Mouse (Mus musculus) ES-E14 (cell line): ENCODE measurements at regions not wholly inside any gene's neighbourhood (a gene's known extent, or its start where the extent isn't known, plus 50 kb on each side); places are given as distances from the start of the nearest gene placed in this dataset.

Experiments
- DNase-seq: peaks from one replicate; pipeline ENCODE4 v3.0.0-alpha.2; 2013; ENCODE audit warnings: low read depth, low spot score
- H3K27ac ChIP-seq: 2 replicates; pipeline ENCODE4 v1.5.1; 2012; ENCODE audit warnings: low read depth, mild to moderate bottlenecking, low read length, moderate library complexity, mixed read lengths; ENCODE audit not compliant: poor library complexity, insufficient read depth, severe bottlenecking
- H3K36me3 ChIP-seq: 2 replicates; pipeline ENCODE4 v1.6.1; 2012; ENCODE audit warnings: mild to moderate bottlenecking, low read length, moderate library complexity, mixed read lengths; ENCODE audit not compliant: control insufficient read depth, poor library complexity, insufficient read depth, severe bottlenecking
- H3K4me1 ChIP-seq, 2 experiments: fragments of 150-350 bp in 1 of 2; sonication (generic) in 1 of 2; 2 replicates each; pipeline ENCODE4 v1.6.1; 2012; ENCODE audit warnings: low read length in 2 of 2, mild to moderate bottlenecking in 1 of 2, mixed read lengths in 1 of 2; ENCODE audit not compliant: control insufficient read depth in 2 of 2, insufficient read depth in 2 of 2, poor library complexity in 1 of 2
- H3K4me3 ChIP-seq, 2 experiments: fragments of 150-350 bp in 1 of 2; sonication (generic) in 1 of 2; 2 replicates each; pipeline ENCODE4 v1.5.1; 2012; ENCODE audit warnings: low read length in 2 of 2, low read depth in 1 of 2, mild to moderate bottlenecking in 1 of 2, mixed read lengths in 1 of 2; ENCODE audit not compliant: insufficient read depth in 1 of 2, poor library complexity in 1 of 2, severe bottlenecking in 1 of 2
- H3K9ac ChIP-seq: 2 replicates; pipeline ENCODE4 v1.6.1; 2012; ENCODE audit warnings: low read depth, mild to moderate bottlenecking, low read length, mixed read lengths; ENCODE audit not compliant: poor library complexity, insufficient read depth, severe bottlenecking
- H3K9me3 ChIP-seq: fragments of 150-350 bp; sonication (generic); 2 replicates; pipeline ENCODE4 v1.6.1; 2012; ENCODE audit warnings: low read depth, mild to moderate bottlenecking, low read length; ENCODE audit not compliant: control insufficient read depth, insufficient read depth
- CHD2 ChIP-seq: IDR thresholded peaks from 2 replicates; pipeline ENCODE4 v1.6.1; 2014; ENCODE audit warnings: mild to moderate bottlenecking, low read depth, low read length, inconsistent platforms
- HCFC1 ChIP-seq: IDR thresholded peaks from 2 replicates; pipeline ENCODE4 v1.6.1; 2012; ENCODE audit warnings: low read length, inconsistent platforms, borderline replicate concordance; ENCODE audit not compliant: insufficient read depth
- MAFK ChIP-seq: IDR thresholded peaks from 2 replicates; pipeline ENCODE4 v1.6.1; 2014; ENCODE audit warnings: mild to moderate bottlenecking, low read depth, low read length, inconsistent platforms; ENCODE audit not compliant: insufficient read depth
- ZC3H11A ChIP-seq: IDR thresholded peaks from 2 replicates; pipeline ENCODE4 v1.6.1; 2012; ENCODE audit warnings: low read depth, mild to moderate bottlenecking, inconsistent platforms, low read length, borderline replicate concordance
- ZNF384 ChIP-seq: IDR thresholded peaks from 2 replicates; pipeline ENCODE4 v1.6.1; 2012; ENCODE audit warnings: low read depth, low read length, inconsistent platforms
- in situ Hi-C, 2 experiments: fragments of 600-800 bp; cut with MboI; formaldehyde crosslinking; loops; one replicate each; pipeline ENCODE4 v1.15.1; 2025; ENCODE audit warnings: low sequenced_read_pairs in 2 of 2, inconsistent platforms in 1 of 2; ENCODE audit not compliant: unreplicated experiment in 2 of 2

- no peak for TF ChIP-seq ZC3H11A
- no peak for TF ChIP-seq ZNF384
- no peak for TF ChIP-seq CHD2
- no peak for TF ChIP-seq MAFK
- TF ChIP-seq HCFC1: no peak
- no peak overlapping the region for H3K4me3 ChIP-seq
- H3K4me1 ChIP-seq: no peaks in the 10 kb centered on the region
- in situ Hi-C loops: no loop called here
- no peaks in the 10 kb centered on the region for H3K36me3 ChIP-seq
- no peak overlapping the region for H3K9ac ChIP-seq
- H3K9me3 ChIP-seq: no peaks in the 10 kb centered on the region
- no peak overlapping the region for H3K27ac ChIP-seq
- DNase-seq: no peak
Observed at GRCm38 (mm10) chr11:56716953-56717352, 294.2 kb upstream of the Gria1 start.

GRCm38 (mm10) chr11:56725141-56725540 lies 286.0 kb upstream of the Gria1 start:
- H3K4me1 ChIP-seq: no peaks in the 10 kb centered on the region
- H3K4me3 ChIP-seq: no peak overlapping the region
- no peak for DNase-seq
- no peaks in the 10 kb centered on the region for H3K36me3 ChIP-seq
- in situ Hi-C loops: no loop called here
- no peak overlapping the region for H3K9ac ChIP-seq
- no peak overlapping the region for H3K27ac ChIP-seq
- TF ChIP-seq CHD2 (no peak), ZC3H11A (no peak), MAFK (no peak), HCFC1 (no peak), ZNF384 (no peak)
- H3K9me3 ChIP-seq: no peaks in the 10 kb centered on the region

GRCm38 (mm10) chr11:56726161-56726560 lies 285.0 kb upstream of the Gria1 start:
- H3K36me3 ChIP-seq: no peaks in the 10 kb centered on the region
- TF ChIP-seq CHD2: no peak
- TF ChIP-seq ZNF384: no peak
- TF ChIP-seq HCFC1: no peak
- TF ChIP-seq ZC3H11A: no peak
- no peak for TF ChIP-seq MAFK

GRCm38 (mm10) chr11:56727556-56727955 lies 283.6 kb upstream of the Gria1 start:
- Histone ChIP-seq H3K9me3 (no peaks in the 10 kb centered on the region), H3K27ac (no peak overlapping the region), H3K4me3 (no peak overlapping the region), H3K9ac (no peak overlapping the region), H3K4me1 (no peaks in the 10 kb centered on the region), H3K36me3 (no peaks in the 10 kb centered on the region)
- TF ChIP-seq CHD2 (no peak), ZC3H11A (no peak), MAFK (no peak), HCFC1 (no peak), ZNF384 (no peak)
- DNase-seq: no peak
- in situ Hi-C loops: no loop called here

More at GRCm38 (mm10) chr11:56726161-56726560, 285.0 kb upstream of the Gria1 start:
- in situ Hi-C loops: no loop called here
- no peak for DNase-seq
- no peak overlapping the region for H3K27ac ChIP-seq
- H3K4me3 ChIP-seq: no peak overlapping the region
- H3K9me3 ChIP-seq: no peaks in the 10 kb centered on the region
- no peaks in the 10 kb centered on the region for H3K4me1 ChIP-seq
- H3K9ac ChIP-seq: no peak overlapping the region
